ENCODE assay signal across 11 mouse cellular contexts in genomic region chr5:134592026-134592581, GRCm38 (mm10). TPM values are rescaled to one million over a fixed set of nuclear protein-coding genes. Genes with fewer than 3 reads are reported as not detected.
DNase-seq lines count a peak whose midpoint lies in the region; ATAC-seq and TF ChIP-seq lines count a peak whose summit lies in the region.
"Had no signal": no experiment of that assay in that cellular context is flagged by ENCODE, and none has a peak within 500 bp of the region (broad histone marks: within the 10 kb centered on the region; RNA-seq: fewer than 3 reads in every experiment).

No protein-coding gene starts in this region.

- TF ChIP-seq CTCF in lung, adult 2 months (IDR thresholded peaks at IDR 0.05; ENCODE audit: insufficient read depth, low read length) = no peak

- no peak overlapping the region for H3K4me2 ChIP-seq in kidney, embryonic 15.5 days
- H3K4me2 ChIP-seq in liver, embryonic 12.5 days = peak overlapping the region; percentile 47

- no peak overlapping the region for H3K27ac ChIP-seq in kidney, embryonic 15.5 days
- peak overlapping the region; percentile 85 for H3K27ac ChIP-seq in liver, embryonic 12.5 days

- no peaks in the 10 kb centered on the region for H3K27me3 ChIP-seq in kidney, embryonic 15.5 days
- no peaks in the 10 kb centered on the region for H3K27me3 ChIP-seq in liver, embryonic 12.5 days (replicated peaks)

- peaks cover 94% of the 10 kb centered on the region for H3K36me3 ChIP-seq in kidney, embryonic 15.5 days
- peaks cover 99% of the 10 kb centered on the region for H3K36me3 ChIP-seq in liver, embryonic 12.5 days

- H3K4me1 ChIP-seq in kidney, embryonic 15.5 days = no peaks in the 10 kb centered on the region
- H3K4me1 ChIP-seq in liver, embryonic 12.5 days = peaks cover 39% of the 10 kb centered on the region
- H3K4me1 ChIP-seq in lung, adult 2 months (ENCODE audit: control insufficient read depth, insufficient read depth, low read length) = no peaks in the 10 kb centered on the region

- H3K9me3 ChIP-seq in kidney, embryonic 15.5 days (replicated peaks) = no peaks in the 10 kb centered on the region
- H3K9me3 ChIP-seq in liver, embryonic 12.5 days (replicated peaks) = no peaks in the 10 kb centered on the region
- H3K9me3 ChIP-seq: G1E had no signal

- WGBS in kidney, embryonic 15.5 days = 91% methylated on average over 11 of the region's 11 CpGs
- 67% methylated on average over 11 of the region's 11 CpGs for WGBS in liver, embryonic 12.5 days (ENCODE audit: insufficient replicate concordance)
- WGBS in lung, adult 2 months = 79% methylated on average over 11 of the region's 11 CpGs

- TF ChIP-seq POLR2A in lung, adult 2 months (IDR thresholded peaks at IDR 0.05; ENCODE audit: borderline replicate concordance, extremely low read depth, low read depth, low read length) = no peak

- peak; percentile 72 to 79 for DNase-seq in cerebellum, postnatal 10 days
- DNase-seq in cerebellum, adult 8-10 months = no peak
- peak; percentile 42 for DNase-seq in kidney, adult 9 months
- DNase-seq in cerebellum, postnatal 36 days = peak; percentile 39 to 46
- no peak for DNase-seq in lung, adult 2 months
- DNase-seq in spleen, postnatal 36 days (ENCODE audit: low spot score in 2 of 2) = no peak
- DNase-seq: right cerebral cortex, postnatal 25 days; thymus, postnatal 14 days had no signal

- no peak overlapping the region for H3K9ac ChIP-seq in kidney, embryonic 15.5 days
- H3K9ac ChIP-seq in liver, embryonic 12.5 days = peak overlapping the region; percentile 55; the same call in 1 of the 2 replicates

- no peak for ATAC-seq in kidney, embryonic 15.5 days (replicated peaks; ENCODE audit: low FRiP score)
- no peak for ATAC-seq in liver, embryonic 12.5 days

- no peak overlapping the region for H3K4me3 ChIP-seq in kidney, embryonic 15.5 days (replicated peaks)
- H3K4me3 ChIP-seq in liver, embryonic 12.5 days = no peak overlapping the region
- H3K4me3 ChIP-seq in lung, adult 2 months (replicated peaks; ENCODE audit: extremely low read depth, low read depth, low read length) = no peak overlapping the region

RNA-seq across cellular contexts. Expression of gene Rfc2, which starts 10.9 kb away (rescaled TPM):
- polyA plus RNA-seq in kidney, embryonic 15.5 days (2015; fragmentation: Nextera tagmentation; extraction: Ambion mirVana) = 292 and 299 TPM in 2 replicates
- polyA plus RNA-seq in liver, embryonic 12.5 days (2016; fragmentation: Nextera tagmentation; extraction: Ambion mirVana) = 259 and 263 TPM in 2 replicates
- 40.8 and 58.3 TPM in 2 replicates for polyA plus RNA-seq in lung, adult 2 months (2012; rRNA removed)

RNA-seq across cellular contexts. Expression of gene Lat2, which starts 22.7 kb away (rescaled TPM):
- polyA plus RNA-seq in kidney, embryonic 15.5 days (2015; fragmentation: Nextera tagmentation; extraction: Ambion mirVana) = 3.2 and 3.4 TPM in 2 replicates
- polyA plus RNA-seq in liver, embryonic 12.5 days (2016; fragmentation: Nextera tagmentation; extraction: Ambion mirVana) = 1.7 and 1.8 TPM in 2 replicates
- 8.0 and 8.4 TPM in 2 replicates for polyA plus RNA-seq in lung, adult 2 months (2012; rRNA removed)

RNA-seq across cellular contexts. Expression of gene Syna, which starts 32.1 kb away (rescaled TPM):
- 0.32 TPM in 2 replicates for polyA plus RNA-seq in kidney, embryonic 15.5 days (2015; fragmentation: Nextera tagmentation; extraction: Ambion mirVana)
- not detected in 2 replicates for polyA plus RNA-seq in liver, embryonic 12.5 days (2016; fragmentation: Nextera tagmentation; extraction: Ambion mirVana)
- polyA plus RNA-seq in lung, adult 2 months (2012; rRNA removed) = 0.14 and 0.24 TPM in 2 replicates
- polyA plus RNA-seq: G1E had no signal

RNA-seq across cellular contexts. Expression of gene Clip2, which starts 39.9 kb away (rescaled TPM):
- 3.9 and 4.2 TPM in 2 replicates for polyA plus RNA-seq in kidney, embryonic 15.5 days (2015; fragmentation: Nextera tagmentation; extraction: Ambion mirVana)
- polyA plus RNA-seq in liver, embryonic 12.5 days (2016; fragmentation: Nextera tagmentation; extraction: Ambion mirVana) = 0.94 and 1.0 TPM in 2 replicates
- 21.9 and 23.0 TPM in 2 replicates for polyA plus RNA-seq in lung, adult 2 months (2012; rRNA removed)

RNA-seq across cellular contexts. Expression of gene Eif4h, which starts 47.2 kb away (rescaled TPM):
- polyA plus RNA-seq in kidney, embryonic 15.5 days (2015; fragmentation: Nextera tagmentation; extraction: Ambion mirVana) = 435 and 459 TPM in 2 replicates
- polyA plus RNA-seq in liver, embryonic 12.5 days (2016; fragmentation: Nextera tagmentation; extraction: Ambion mirVana) = 287 and 308 TPM in 2 replicates
- polyA plus RNA-seq in lung, adult 2 months (2012; rRNA removed) = 243 and 280 TPM in 2 replicates

Comparison
In these comparisons a context has a peak if more than half of its experiments do, and no peak if none do; other contexts are left out.
1. DNase-seq: peak in cerebellum, postnatal 10 days (2 of 2), kidney, adult 9 months (single experiment) and cerebellum, postnatal 36 days (2 of 2); none in cerebellum, adult 8-10 months (single experiment), lung, adult 2 months (single experiment) and spleen, postnatal 36 days (0 of 2).